Mouse (Mus musculus): ENCODE measurements around the gene Ezr. TPM values are rescaled to one million over a fixed set of nuclear protein-coding genes. Genes with fewer than 3 reads are reported as not detected.

Ezr gene
- polyA plus RNA-seq, 1 experiment = 35.9 TPM

DNA sequence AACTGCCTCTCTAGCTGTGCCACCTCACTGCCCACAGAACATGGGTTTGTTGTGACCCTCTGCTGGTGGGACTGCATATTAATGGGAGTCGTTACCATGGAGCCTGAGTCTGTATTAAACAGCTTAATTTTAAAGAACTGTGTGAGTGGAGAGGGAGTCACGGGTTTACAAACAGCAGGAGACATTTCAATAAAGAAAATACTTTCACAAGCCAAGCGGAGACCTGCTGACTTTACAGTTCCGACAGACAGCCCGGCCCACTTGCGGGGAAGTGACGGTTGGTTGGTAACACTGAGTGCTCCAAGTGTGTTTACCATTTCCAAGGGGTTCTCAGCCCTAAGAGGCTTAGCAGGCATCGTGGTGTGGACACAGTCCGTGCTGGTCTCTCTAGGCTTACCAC is 36.6 kb downstream of the Ezr start:
- Histone ChIP-seq H3K27me3 (ENCODE audit: control insufficient read depth, insufficient read depth, insufficient read length) (no peaks in the 10 kb centered on the region), H3K79me2 (ENCODE audit: control insufficient read depth, insufficient read depth) (no peaks in the 10 kb centered on the region), H3K4me2 (ENCODE audit: low read depth) (no peak overlapping the region), H3K4me3 (no peak overlapping the region), H3K36me3 (ENCODE audit: control insufficient read depth, insufficient read depth) (peaks cover 4% of the 10 kb centered on the region), H3ac (ENCODE audit: control insufficient read depth, insufficient read length) (no peak overlapping the region)
- TF ChIP-seq CEBPB (IDR thresholded peaks at IDR 0.05; ENCODE audit: insufficient read depth, poor library complexity, severe bottlenecking) (no peak), E2F4 (IDR thresholded peaks at IDR 0.05; ENCODE audit: insufficient read depth) (no peak), REST (IDR thresholded peaks at IDR 0.05; ENCODE audit: insufficient read depth, insufficient read length) (no peak), TCF12 (IDR thresholded peaks at IDR 0.05; ENCODE audit: insufficient read depth, poor library complexity, severe bottlenecking) (no peak), MYOD1 (IDR thresholded peaks at IDR 0.05; ENCODE audit: control insufficient read depth in 1 of 3, insufficient read length in 2 of 3, low read depth in 2 of 3) (no peak), POLR2A (IDR thresholded peaks at IDR 0.05; ENCODE audit: insufficient read length, low read depth) (no peak), TCF3 (IDR thresholded peaks at IDR 0.05; ENCODE audit: insufficient read length, low read depth) (no peak), POLR2AphosphoS2 (IDR thresholded peaks at IDR 0.05; ENCODE audit: insufficient read length, low read depth) (no peak)

DNA sequence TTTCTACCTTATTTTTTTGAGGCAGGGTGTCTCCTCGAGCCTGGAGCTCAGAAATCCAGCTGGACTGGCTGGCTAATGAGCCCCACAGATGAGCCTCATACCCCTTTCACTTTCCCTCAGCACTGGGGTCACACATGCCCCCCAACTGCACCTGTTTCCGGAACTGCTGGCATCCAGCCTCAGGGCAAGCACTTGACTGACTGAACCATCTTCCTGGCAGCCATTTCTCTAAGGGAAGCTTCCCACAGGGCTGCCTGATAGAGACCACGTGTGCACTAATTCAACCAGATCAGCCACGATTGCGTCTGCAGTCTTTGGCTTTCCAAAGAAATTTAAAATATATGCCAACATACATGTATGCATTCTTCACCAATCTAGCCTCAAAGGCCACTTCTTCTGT is 37.1 kb downstream of the Ezr start:
- no peak overlapping the region for H3K4me2 ChIP-seq (ENCODE audit: low read depth)
- no peaks in the 10 kb centered on the region for H3K27me3 ChIP-seq (ENCODE audit: control insufficient read depth, insufficient read depth, insufficient read length)
- H3K4me3 ChIP-seq = no peak overlapping the region
- H3K36me3 ChIP-seq (ENCODE audit: control insufficient read depth, insufficient read depth) = peaks cover 4% of the 10 kb centered on the region
- no peak overlapping the region for H3ac ChIP-seq (ENCODE audit: control insufficient read depth, insufficient read length)
- TF ChIP-seq POLR2A (IDR thresholded peaks at IDR 0.05; ENCODE audit: insufficient read length, low read depth) (no peak), MAX (IDR thresholded peaks at IDR 0.05; ENCODE audit: low read depth) (no peak), MYOG (IDR thresholded peaks at IDR 0.05; ENCODE audit: control insufficient read depth in 1 of 3, insufficient read depth in 1 of 3, insufficient read length in 2 of 3, low read depth in 2 of 3) (no peak), TCF12 (IDR thresholded peaks at IDR 0.05; ENCODE audit: insufficient read depth, poor library complexity, severe bottlenecking) (no peak)
- H3K79me2 ChIP-seq (ENCODE audit: control insufficient read depth, insufficient read depth) = no peaks in the 10 kb centered on the region

DNA sequence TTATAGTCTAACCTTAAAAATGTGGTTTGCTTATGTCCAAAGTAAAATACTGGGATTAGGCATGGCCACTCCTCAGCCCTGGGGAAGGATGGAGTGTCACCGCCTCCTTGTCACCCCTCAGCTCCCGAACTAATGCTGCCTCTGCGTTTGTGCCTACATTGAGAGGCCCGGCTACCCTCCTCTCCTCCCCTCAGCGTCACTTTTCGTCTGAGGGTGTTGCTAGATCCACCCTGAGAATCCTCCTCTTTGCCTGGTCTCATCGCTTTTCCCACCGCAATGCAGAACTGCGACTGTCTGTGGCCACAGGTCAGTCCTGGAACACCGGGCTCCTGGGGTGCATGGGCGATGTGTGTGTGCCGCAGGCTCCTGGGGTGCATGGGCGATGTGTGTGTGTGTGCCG is 37.7 kb downstream of the Ezr start:
- peaks cover 4% of the 10 kb centered on the region for H3K36me3 ChIP-seq (ENCODE audit: control insufficient read depth, insufficient read depth)
- no peaks in the 10 kb centered on the region for H3K79me2 ChIP-seq (ENCODE audit: control insufficient read depth, insufficient read depth)
- no peak overlapping the region for H3ac ChIP-seq (ENCODE audit: control insufficient read depth, insufficient read length)
- TF ChIP-seq MAX (IDR thresholded peaks at IDR 0.05; ENCODE audit: low read depth) (no peak), POLR2A (IDR thresholded peaks at IDR 0.05; ENCODE audit: insufficient read length, low read depth) (no peak), E2F4 (IDR thresholded peaks at IDR 0.05; ENCODE audit: insufficient read depth) (no peak), POLR2AphosphoS2 (IDR thresholded peaks at IDR 0.05; ENCODE audit: insufficient read length, low read depth) (no peak), CEBPB (IDR thresholded peaks at IDR 0.05; ENCODE audit: insufficient read depth, poor library complexity, severe bottlenecking) (no peak)
- no peak overlapping the region for H3K4me3 ChIP-seq
- no peaks in the 10 kb centered on the region for H3K27me3 ChIP-seq (ENCODE audit: control insufficient read depth, insufficient read depth, insufficient read length)
- H3K4me2 ChIP-seq (ENCODE audit: low read depth) = no peak overlapping the region

DNA sequence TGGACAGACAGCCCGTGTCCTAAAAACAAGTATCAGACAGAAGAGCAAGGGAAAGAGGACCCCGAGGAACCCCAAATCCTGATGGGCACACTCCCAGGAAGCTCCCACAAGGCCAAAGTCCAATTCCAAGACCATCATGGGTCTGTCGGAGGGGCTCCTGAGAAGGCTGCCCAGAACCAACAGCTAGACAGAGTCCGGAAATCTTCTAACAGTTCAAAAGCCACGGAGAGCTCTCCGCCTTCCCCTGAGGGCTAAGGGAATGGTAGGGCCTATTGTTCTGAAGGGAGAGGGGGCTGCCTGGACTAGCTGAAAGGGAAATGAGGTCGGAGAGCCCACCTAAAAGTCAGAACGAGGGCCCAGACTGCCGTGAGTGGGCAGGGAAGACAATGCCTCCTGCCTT is 38.2 kb downstream of the Ezr start:
- Histone ChIP-seq H3ac (ENCODE audit: control insufficient read depth, insufficient read length) (no peak overlapping the region), H3K4me2 (ENCODE audit: low read depth) (peak overlapping the region; percentile 45), H3K4me3 (no peak overlapping the region), H3K27me3 (ENCODE audit: control insufficient read depth, insufficient read depth, insufficient read length) (no peaks in the 10 kb centered on the region), H3K36me3 (ENCODE audit: control insufficient read depth, insufficient read depth) (peaks cover 4% of the 10 kb centered on the region), H3K79me2 (ENCODE audit: control insufficient read depth, insufficient read depth) (no peaks in the 10 kb centered on the region)
- TF ChIP-seq USF1 (IDR thresholded peaks at IDR 0.05; ENCODE audit: low read depth) (no peak), E2F4 (IDR thresholded peaks at IDR 0.05; ENCODE audit: insufficient read depth) (no peak), MYOD1 (IDR thresholded peaks at IDR 0.05; ENCODE audit: control insufficient read depth in 1 of 3, insufficient read length in 2 of 3, low read depth in 2 of 3) (no peak), CEBPB (IDR thresholded peaks at IDR 0.05; ENCODE audit: insufficient read depth, poor library complexity, severe bottlenecking) (no peak), TCF3 (IDR thresholded peaks at IDR 0.05; ENCODE audit: insufficient read length, low read depth) (no peak), SRF (IDR thresholded peaks at IDR 0.05; ENCODE audit: control insufficient read depth, insufficient read length, low read depth) (no peak), TCF12 (IDR thresholded peaks at IDR 0.05; ENCODE audit: insufficient read depth, poor library complexity, severe bottlenecking) (no peak), POLR2A (IDR thresholded peaks at IDR 0.05; ENCODE audit: insufficient read length, low read depth) (no peak), REST (IDR thresholded peaks at IDR 0.05; ENCODE audit: insufficient read depth, insufficient read length) (no peak), POLR2AphosphoS2 (IDR thresholded peaks at IDR 0.05; ENCODE audit: insufficient read length, low read depth) (no peak), MAX (IDR thresholded peaks at IDR 0.05; ENCODE audit: low read depth) (no peak), MYOG (IDR thresholded peaks at IDR 0.05; ENCODE audit: control insufficient read depth in 1 of 3, insufficient read depth in 1 of 3, insufficient read length in 2 of 3, low read depth in 2 of 3) (no peak)

DNA sequence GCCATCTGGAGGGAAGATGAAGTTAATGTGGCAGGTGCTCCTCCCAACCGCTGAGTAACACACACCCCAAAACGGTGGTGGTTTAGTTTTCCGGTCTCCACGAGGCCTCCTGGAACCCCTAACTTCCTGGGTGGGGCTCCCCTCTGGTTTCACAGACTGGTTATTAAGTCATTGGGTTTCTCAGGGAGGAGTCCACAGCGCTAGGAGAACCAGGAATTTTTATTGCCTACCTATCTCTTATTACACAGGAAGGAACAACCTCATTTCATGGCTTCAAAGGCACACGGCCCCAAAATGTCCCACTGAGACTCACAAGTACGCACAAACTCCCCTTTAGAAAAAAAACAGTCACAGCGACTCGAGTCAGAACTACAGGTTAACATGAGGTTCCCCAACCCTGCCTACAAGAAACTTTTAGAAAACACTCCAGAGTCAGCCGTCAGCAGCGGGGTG is 38.8 kb downstream of the Ezr start:
- TF ChIP-seq MAX (IDR thresholded peaks at IDR 0.05; ENCODE audit: low read depth) = no peak
- TF ChIP-seq MYOD1 (IDR thresholded peaks at IDR 0.05; ENCODE audit: control insufficient read depth in 1 of 3, insufficient read length in 2 of 3, low read depth in 2 of 3) = peak in 1 of 3 experiments; percentile 60
- no peak for TF ChIP-seq POLR2AphosphoS2 (IDR thresholded peaks at IDR 0.05; ENCODE audit: insufficient read length, low read depth)
- no peak for TF ChIP-seq TCF12 (IDR thresholded peaks at IDR 0.05; ENCODE audit: insufficient read depth, poor library complexity, severe bottlenecking)
- peaks cover 4% of the 10 kb centered on the region for H3K36me3 ChIP-seq (ENCODE audit: control insufficient read depth, insufficient read depth)
- H3K79me2 ChIP-seq (ENCODE audit: control insufficient read depth, insufficient read depth) = no peaks in the 10 kb centered on the region
- H3K4me3 ChIP-seq = no peak overlapping the region
- no peaks in the 10 kb centered on the region for H3K27me3 ChIP-seq (ENCODE audit: control insufficient read depth, insufficient read depth, insufficient read length)
- H3ac ChIP-seq (ENCODE audit: control insufficient read depth, insufficient read length) = no peak overlapping the region
- peak overlapping the region; percentile 45 for H3K4me2 ChIP-seq (ENCODE audit: low read depth)
